Mouse (Mus musculus) megakaryocyte progenitor cell, adult 5-6 weeks (primary cell): ENCODE measurements around the gene Cryzl1. TPM values are rescaled to one million over a fixed set of nuclear protein-coding genes. Genes with fewer than 3 reads are reported as not detected.

Experiments used
- ATAC-seq: replicated peaks from 2 replicates; pipeline ENCODE4 v1.8.0; 2016; ENCODE audit warnings: mild to moderate bottlenecking, moderate TSS enrichment, inconsistent platforms; ENCODE audit not compliant: poor library complexity
- total RNA-seq, 2 experiments: library from RNA; stranded (forward) in 1 of 2; stranded (reverse) in 1 of 2; fragments of 157-497, 149-512 nt in 1 of 2; fragments of 200-1000 nt in 1 of 2; gene quantifications; 2 replicates each; pipeline versions ENCODE4 v1.2.3 to v1.2.4; 2015 to 2017

The Cryzl1 gene
- total RNA-seq, 2 experiments from 2014 or later: 55.2 to 79.0 TPM

- peak; percentile 29 for ATAC-seq
These were observed 39.0 kb downstream of the Cryzl1 start for GRCm38 (mm10) chr16:91689791-91690190.

- ATAC-seq: peak; percentile 83
These were observed 40.0 kb downstream of the Cryzl1 start, which contains the start of gene Donson for GRCm38 (mm10) chr16:91688619-91689334. Gene Donson, minus strand, starts transcription at chr16:91688770.

GRCm38 (mm10) chr16:91688023-91688618 lies 40.7 kb downstream of the Cryzl1 start:
- no peak for ATAC-seq

- ATAC-seq: no peak
These were observed 42.4 kb downstream of the Cryzl1 start for GRCm38 (mm10) chr16:91686369-91686768.

GRCm38 (mm10) chr16:91685526-91685925 lies 43.2 kb downstream of the Cryzl1 start:
- ATAC-seq: peak; percentile 52

- 0 out of 2 replicates have a peak, but pooled peaks have one; percentile 23 for ATAC-seq
These were observed 48.1 kb downstream of the Cryzl1 start for GRCm38 (mm10) chr16:91680656-91681055.

GRCm38 (mm10) chr16:91678147-91678911 lies 50.4 kb downstream of the Cryzl1 start:
- ATAC-seq: peak; percentile 86

GRCm38 (mm10) chr16:91674500-91674899 lies 54.3 kb downstream of the Cryzl1 start:
- ATAC-seq: no peak

- ATAC-seq: no peak
These were observed 65.0 kb downstream of the Cryzl1 start for GRCm38 (mm10) chr16:91663795-91664194.

GRCm38 (mm10) chr16:91662336-91662735 lies 66.4 kb downstream of the Cryzl1 start:
- no peak for ATAC-seq

GRCm38 (mm10) chr16:91661397-91661796 lies 67.4 kb downstream of the Cryzl1 start:
- no peak for ATAC-seq

GRCm38 (mm10) chr16:91659798-91660197 lies 69.0 kb downstream of the Cryzl1 start:
- no peak for ATAC-seq

GRCm38 (mm10) chr16:91658471-91658870 lies 70.3 kb downstream of the Cryzl1 start:
- ATAC-seq: no peak

- peak; percentile 26; the same call in 1 of the 2 replicates for ATAC-seq
These were observed 71.5 kb downstream of the Cryzl1 start for GRCm38 (mm10) chr16:91657285-91657684.

GRCm38 (mm10) chr16:91655285-91655684 lies 73.5 kb downstream of the Cryzl1 start:
- no peak for ATAC-seq

- no peak for ATAC-seq
These were observed 76.6 kb downstream of the Cryzl1 start for GRCm38 (mm10) chr16:91652191-91652590.

- no peak for ATAC-seq
These were observed 79.0 kb downstream of the Cryzl1 start for GRCm38 (mm10) chr16:91649781-91650180.

- ATAC-seq: no peak
These were observed 79.5 kb downstream of the Cryzl1 start for GRCm38 (mm10) chr16:91649246-91649645.

GRCm38 (mm10) chr16:91648220-91648550 lies 80.6 kb downstream of the Cryzl1 start:
- ATAC-seq: peak; percentile 29

GRCm38 (mm10) chr16:91647461-91648219 lies 81.1 kb downstream of the Cryzl1 start, which contains the start of gene Son:
Gene Son, plus strand, starts transcription at chr16:91647506.
- ATAC-seq: peak; percentile 83
